Mouse (Mus musculus): Measurements from ENCODE around the gene Pld5.
"Not testable (repeated sequence)": the region's sequence is repeated elsewhere in the genome, so short reads cannot be mapped to it uniquely, and the experiment has no call there.

Pld5 gene

GRCm38 (mm10) chr1:175997076-175997651 is 277.9 kb downstream of the Pld5 start:
- CTCF ChIA-PET, result no interaction called here
- POLR2A ChIA-PET, result no interaction called here

- POLR2A ChIA-PET, result no interaction called here
- CTCF ChIA-PET, result no interaction called here
Measured at GRCm38 (mm10) chr1:175988912-175989311, 286.2 kb downstream of the Pld5 start.

GRCm38 (mm10) chr1:175988448-175988847 is 286.7 kb downstream of the Pld5 start:
- POLR2A ChIA-PET, result no interaction called here
- CTCF ChIA-PET, result no interaction called here

- CTCF ChIA-PET, POLR2A ChIA-PET: not testable (repeated sequence)
Measured at GRCm38 (mm10) chr1:175979014-175979413, 296.1 kb downstream of the Pld5 start, which contains the start of gene Rbm8a2. TSS of gene Rbm8a2 (minus strand) at chr1:175979114.

- CTCF ChIA-PET, result no interaction called here
- POLR2A ChIA-PET, result no interaction called here
Measured at GRCm38 (mm10) chr1:175970710-175971109, 304.4 kb downstream of the Pld5 start.

- ChIA-PET POLR2A (no interaction called here), CTCF (interaction anchor here in 3 of 4 experiments (0.5 to 2.0 kb wide), 7 partner anchors 8 to 855 kb away, joined by 3 to 10 read pairs (median 4); no protein-coding TSS in a partner anchor)
Measured at GRCm38 (mm10) chr1:175967004-175967745, 307.9 kb downstream of the Pld5 start.

- POLR2A ChIA-PET, result interaction anchor here in 1 of 4 experiments (0.6 kb wide), 1 partner anchor 112 kb away, joined by 3 read pairs; no protein-coding TSS in a partner anchor
- CTCF ChIA-PET, result no interaction called here
Measured at GRCm38 (mm10) chr1:175961786-175962185, 313.3 kb downstream of the Pld5 start.

GRCm38 (mm10) chr1:175950851-175951250 is 324.3 kb downstream of the Pld5 start:
- ChIA-PET CTCF (no interaction called here), POLR2A (no interaction called here)

GRCm38 (mm10) chr1:175950421-175950820 is 324.7 kb downstream of the Pld5 start:
- POLR2A ChIA-PET, result no interaction called here
- CTCF ChIA-PET, result no interaction called here

DNA sequence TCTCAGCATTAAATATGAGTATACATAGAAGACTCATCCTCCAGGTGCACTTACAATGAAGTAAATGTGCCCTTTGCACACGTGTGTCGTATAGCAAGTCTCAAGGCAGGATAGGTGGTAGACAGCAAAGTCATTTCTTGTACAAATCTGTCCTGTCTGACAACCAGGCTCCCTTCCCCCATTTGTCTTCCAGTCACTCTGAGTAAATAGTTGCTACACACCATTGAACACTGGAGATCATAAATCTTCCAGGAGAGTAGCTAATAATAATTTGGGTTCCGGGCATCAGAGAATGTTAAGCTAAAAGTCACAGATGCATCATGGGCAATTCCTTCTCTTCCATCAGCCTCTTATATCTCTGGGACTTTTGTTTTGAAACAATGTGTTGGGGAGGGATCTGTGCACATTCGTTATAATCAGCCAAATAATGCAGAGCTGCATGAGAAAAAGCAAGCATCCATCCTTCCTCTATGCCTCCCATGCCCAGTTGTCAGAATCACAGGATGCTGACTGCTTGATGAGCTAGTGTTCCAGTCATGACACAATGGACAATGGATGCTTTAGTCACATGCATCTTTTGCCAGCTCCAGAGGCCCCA is 328.3 kb downstream of the Pld5 start:
- POLR2A ChIA-PET, result no interaction called here
- CTCF ChIA-PET, result interaction anchor here in 1 of 4 experiments (1.2 kb wide), 1 partner anchor 10 kb away, joined by 3 read pairs; no protein-coding TSS in a partner anchor

GRCm38 (mm10) chr1:175943168-175943567 is 331.9 kb downstream of the Pld5 start:
- CTCF ChIA-PET, result interaction anchor here in 2 of 4 experiments (0.6 kb wide), 3 partner anchors 256 to 1215 kb away, joined by 3 to 6 read pairs (median 3); no protein-coding TSS in a partner anchor
- POLR2A ChIA-PET, result no interaction called here

- POLR2A ChIA-PET, result no interaction called here
- CTCF ChIA-PET, result interaction anchor here in 2 of 4 experiments (0.6 to 0.7 kb wide), 4 partner anchors 10 to 830 kb away, joined by 7 to 12 read pairs (median 9); no protein-coding TSS in a partner anchor
Measured at GRCm38 (mm10) chr1:175938731-175939130, 336.4 kb downstream of the Pld5 start.

- POLR2A ChIA-PET, result interaction anchor here in 1 of 4 experiments (1.0 kb wide), 1 partner anchor 177 kb away, joined by 3 read pairs; no protein-coding TSS in a partner anchor
Measured at GRCm38 (mm10) chr1:175936282-175936737, 338.8 kb downstream of the Pld5 start.

GRCm38 (mm10) chr1:175931391-175931790 is 343.7 kb downstream of the Pld5 start:
- ChIA-PET POLR2A (interaction anchor here in 2 of 4 experiments (0.7 to 0.8 kb wide), 2 partner anchors 180 to 911 kb away, joined by 5 read pairs; no protein-coding TSS in a partner anchor), CTCF (no interaction called here)

More at GRCm38 (mm10) chr1:175936282-175936737, 338.8 kb downstream of the Pld5 start:
- CTCF ChIA-PET, result interaction anchor here (0.5 to 1.7 kb wide), 23 partner anchors 8 to 1067 kb away, joined by 3 to 8 read pairs (median 3); no protein-coding TSS in a partner anchor

DNA sequence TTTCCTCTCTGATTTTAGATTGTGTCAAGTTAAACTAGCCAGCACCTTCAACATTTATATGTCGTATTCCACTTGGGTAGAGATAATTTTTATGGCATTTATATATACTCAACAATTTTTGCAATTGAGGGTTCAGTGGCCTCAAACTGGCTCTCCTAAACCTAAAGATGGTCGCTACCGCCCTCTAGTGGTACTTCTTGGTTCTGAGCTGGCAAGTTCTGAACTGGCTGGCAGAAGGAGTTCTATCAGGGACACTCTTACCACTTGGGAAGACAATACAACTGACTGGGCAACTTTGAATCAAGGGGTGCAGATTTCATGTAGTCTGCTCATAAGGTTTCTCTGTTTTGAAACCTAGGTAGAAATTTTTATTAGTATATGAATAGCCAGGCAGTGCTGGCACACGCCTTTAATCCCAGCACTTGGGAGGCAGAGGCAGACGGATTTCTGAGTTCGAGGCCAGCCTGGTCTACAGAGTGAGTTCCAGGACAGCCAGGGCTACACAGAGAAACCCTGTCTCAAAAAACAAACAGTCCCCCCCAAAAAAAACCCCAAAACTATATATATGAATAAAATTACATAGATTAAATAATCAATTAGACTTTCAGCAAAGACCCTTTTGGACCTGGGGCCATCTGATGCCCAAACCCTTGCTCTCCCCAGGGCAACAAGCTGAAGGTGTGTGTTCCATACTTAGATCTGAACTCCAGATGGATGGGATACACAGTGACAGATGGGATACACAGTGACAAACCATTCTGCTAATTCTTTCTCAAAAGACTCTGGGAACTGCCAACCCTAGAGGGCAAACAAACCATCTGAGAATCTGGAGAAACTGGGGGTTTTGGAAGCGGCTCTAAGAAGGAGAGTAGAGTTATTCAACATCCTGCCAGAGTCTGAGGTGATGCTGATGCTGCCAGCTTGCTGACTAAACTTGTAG is 351.0 kb downstream of the Pld5 start:
- CTCF ChIA-PET, result interaction anchor here (0.5 to 1.5 kb wide), 24 partner anchors 10 to 1211 kb away, joined by 3 to 8 read pairs (median 3); partner anchors contain the start of genes Chml (in 1 of the 4), Fh1 (in 1 of the 4) and Opn3 (in 1 of the 4)
- POLR2A ChIA-PET, result interaction anchor here in 2 of 4 experiments (0.5 to 1.0 kb wide), 4 partner anchors 9 to 37 kb away, joined by 3 read pairs; no protein-coding TSS in a partner anchor

DNA sequence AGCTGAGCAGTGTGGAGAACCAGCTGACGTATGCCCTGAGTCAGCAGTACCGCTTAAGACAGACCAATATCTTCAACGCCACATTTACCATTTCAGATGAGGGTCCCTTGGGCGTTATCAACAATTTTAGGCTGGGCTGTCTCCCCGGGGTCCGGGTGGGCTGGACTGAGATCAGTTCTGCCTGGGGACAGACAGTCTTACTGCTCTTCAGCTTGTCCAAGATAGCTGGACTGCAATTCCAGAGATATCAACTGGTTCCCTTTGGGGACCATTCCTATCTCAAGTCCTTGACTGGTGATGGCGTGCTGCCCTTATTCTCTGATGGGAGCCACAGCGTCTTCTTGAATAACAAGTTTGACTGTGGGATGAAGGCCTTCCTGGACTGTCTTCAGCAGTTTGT is 354.0 kb downstream of the Pld5 start:
- CTCF ChIA-PET, result interaction anchor here in 1 of 4 experiments (0.7 kb wide), 1 partner anchor 1247 kb away, joined by 3 read pairs; no protein-coding TSS in a partner anchor

GRCm38 (mm10) chr1:175920029-175920428 is 355.1 kb downstream of the Pld5 start, which contains the start of gene Gm38100:
TSS of gene Gm38100 (plus strand) at chr1:175920329.
- ChIA-PET CTCF (no interaction called here), POLR2A (interaction anchor here in 1 of 4 experiments (1.0 kb wide), 1 partner anchor 8 kb away, joined by 5 read pairs; no protein-coding TSS in a partner anchor)

More for the DNA sequence above, 354.0 kb downstream of the Pld5 start:
- POLR2A ChIA-PET, result interaction anchor here in 2 of 4 experiments (1.0 to 1.3 kb wide), 3 partner anchors 9 to 228 kb away, joined by 3 to 5 read pairs (median 5); partner anchors contain the start of genes Chml (in 1 of the 2) and Opn3 (in 1 of the 2)

GRCm38 (mm10) chr1:175913728-175914303 is 361.3 kb downstream of the Pld5 start:
- ChIA-PET POLR2A (interaction anchor here in 2 of 4 experiments (0.7 to 12.8 kb wide), 5 partner anchors 13 to 32 kb away, joined by 4 to 138 read pairs (median 5); no protein-coding TSS in a partner anchor), CTCF (interaction anchor here in 2 of 4 experiments (0.6 to 1.8 kb wide), 3 partner anchors 10 to 1444 kb away, joined by 3 to 5 read pairs (median 3); no protein-coding TSS in a partner anchor)

Measured in embryonic stem cell, embryonic (primary cell).